Mouse (Mus musculus): ENCODE results near the gene Creb3. TPM values are rescaled to one million over a fixed set of nuclear protein-coding genes. Genes with fewer than 3 reads are reported as not detected.
"Not testable (repeated sequence)": the region's sequence is repeated elsewhere in the genome, so short reads cannot be mapped to it uniquely, and the experiment has no call there.

The Creb3 gene
- polyA plus RNA-seq, 1 experiment = 52.4 TPM

GRCm38 (mm10) chr4:43547160-43547559 is 15.0 kb upstream of the Creb3 start:
- no peaks in the 10 kb centered on the region for H3K27me3 ChIP-seq (ENCODE audit: control insufficient read depth, insufficient read depth, insufficient read length)
- H3K79me2 ChIP-seq (ENCODE audit: control insufficient read depth, insufficient read depth) = no peaks in the 10 kb centered on the region
- no peak overlapping the region for H3K4me3 ChIP-seq (ENCODE audit: insufficient read depth, poor library complexity, severe bottlenecking)
- H3K36me3 ChIP-seq (ENCODE audit: control insufficient read depth, insufficient read depth) = peaks cover 99% of the 10 kb centered on the region
- TF ChIP-seq USF1 (IDR thresholded peaks at IDR 0.05; ENCODE audit: low read depth) (no peak), FOSL1 (IDR thresholded peaks at IDR 0.05; ENCODE audit: insufficient read depth, low read length, poor library complexity, severe bottlenecking) (no peak), MYOG (IDR thresholded peaks at IDR 0.05; ENCODE audit: control insufficient read depth, extremely low read depth, insufficient read length) (no peak), CEBPB (IDR thresholded peaks at IDR 0.05; ENCODE audit: low read depth) (no peak), CTCF (IDR thresholded peaks at IDR 0.05; ENCODE audit: control insufficient read depth, insufficient read depth, insufficient read length) (no peak), MYOD1 (IDR thresholded peaks at IDR 0.05; ENCODE audit: control insufficient read depth, insufficient read length, low read depth) (no peak), MAX (IDR thresholded peaks at IDR 0.05) (no peak)
- H3ac ChIP-seq (ENCODE audit: control insufficient read depth, insufficient read length, low read depth) = no peak overlapping the region
- no peaks in the 10 kb centered on the region for H3K79me3 ChIP-seq (ENCODE audit: low read depth)

DNA sequence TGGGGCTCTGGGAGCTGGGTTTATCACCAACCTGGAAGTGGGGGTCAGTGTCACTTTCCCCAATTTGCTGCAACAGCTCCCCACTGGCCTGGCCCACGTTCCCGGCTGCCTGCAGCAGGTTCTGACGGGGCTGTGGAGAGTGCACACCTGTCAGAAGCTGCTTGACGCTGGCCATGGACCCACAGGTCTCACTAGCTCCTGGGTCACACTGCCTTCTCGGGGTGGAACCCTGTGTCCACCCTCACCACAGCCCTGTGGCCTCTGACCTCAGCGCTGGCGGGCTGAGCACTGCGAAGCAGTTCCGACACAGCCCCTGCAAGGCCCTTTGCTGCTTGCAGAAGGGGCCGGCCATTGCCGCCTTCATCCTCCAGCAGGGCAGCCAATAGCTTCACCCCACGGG is 13.1 kb upstream of the Creb3 start:
- TF ChIP-seq MAX (IDR thresholded peaks at IDR 0.05) = no peak
- TF ChIP-seq CTCF (IDR thresholded peaks at IDR 0.05; ENCODE audit: control insufficient read depth, insufficient read depth, insufficient read length) = no peak
- TF ChIP-seq FOSL1 (IDR thresholded peaks at IDR 0.05; ENCODE audit: insufficient read depth, low read length, poor library complexity, severe bottlenecking) = no peak
- TF ChIP-seq MYOD1 (IDR thresholded peaks at IDR 0.05; ENCODE audit: control insufficient read depth, insufficient read length, low read depth) = no peak
- TF ChIP-seq MYOG (IDR thresholded peaks at IDR 0.05; ENCODE audit: control insufficient read depth, extremely low read depth, insufficient read length) = no peak
- TF ChIP-seq USF1 (IDR thresholded peaks at IDR 0.05; ENCODE audit: low read depth) = no peak
- no peak for TF ChIP-seq CEBPB (IDR thresholded peaks at IDR 0.05; ENCODE audit: low read depth)
- Histone ChIP-seq H3ac (ENCODE audit: control insufficient read depth, insufficient read length, low read depth) (no peak overlapping the region), H3K79me3 (ENCODE audit: low read depth) (no peaks in the 10 kb centered on the region), H3K79me2 (ENCODE audit: control insufficient read depth, insufficient read depth) (no peaks in the 10 kb centered on the region), H3K4me3 (ENCODE audit: insufficient read depth, poor library complexity, severe bottlenecking) (no peak overlapping the region), H3K27me3 (ENCODE audit: control insufficient read depth, insufficient read depth, insufficient read length) (no peaks in the 10 kb centered on the region), H3K36me3 (ENCODE audit: control insufficient read depth, insufficient read depth) (peaks cover 99% of the 10 kb centered on the region)

- not testable (repeated sequence) for H3K4me3 ChIP-seq (ENCODE audit: insufficient read depth, poor library complexity, severe bottlenecking); H3K27me3 ChIP-seq (ENCODE audit: control insufficient read depth, insufficient read depth, insufficient read length); H3ac ChIP-seq (ENCODE audit: control insufficient read depth, insufficient read length, low read depth)
- H3K36me3 ChIP-seq (ENCODE audit: control insufficient read depth, insufficient read depth) = peaks cover 99% of the 10 kb centered on the region
- peaks cover 18% of the 10 kb centered on the region for H3K79me3 ChIP-seq (ENCODE audit: low read depth)
- H3K79me2 ChIP-seq (ENCODE audit: control insufficient read depth, insufficient read depth) = peaks cover 22% of the 10 kb centered on the region
Measured at GRCm38 (mm10) chr4:43551854-43552253, 10.3 kb upstream of the Creb3 start.

DNA sequence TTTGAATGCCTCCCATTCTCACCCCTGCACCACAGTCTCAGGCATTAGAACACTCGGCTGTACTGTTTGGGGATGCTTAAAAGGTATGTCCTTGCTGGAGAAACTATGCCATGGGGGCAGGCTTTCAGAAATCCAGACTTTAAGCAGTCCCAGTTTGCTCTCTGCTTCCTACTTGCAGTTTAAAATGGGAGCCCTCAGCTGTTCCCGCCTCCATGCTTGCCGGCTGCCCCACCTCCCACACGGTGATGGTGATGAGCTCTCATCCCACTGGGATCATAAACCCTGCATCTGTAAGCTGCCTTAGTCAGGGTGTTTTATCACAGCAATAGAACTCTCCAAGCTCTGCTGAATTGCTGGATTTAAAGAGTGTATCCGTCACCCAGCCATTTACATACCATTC is 9.7 kb upstream of the Creb3 start:
- peaks cover 99% of the 10 kb centered on the region for H3K36me3 ChIP-seq (ENCODE audit: control insufficient read depth, insufficient read depth)
- TF ChIP-seq MYOG (IDR thresholded peaks at IDR 0.05; ENCODE audit: control insufficient read depth, extremely low read depth, insufficient read length) = no peak
- no peak for TF ChIP-seq CTCF (IDR thresholded peaks at IDR 0.05; ENCODE audit: control insufficient read depth, insufficient read depth, insufficient read length)
- no peak for TF ChIP-seq USF1 (IDR thresholded peaks at IDR 0.05; ENCODE audit: low read depth)
- TF ChIP-seq MYOD1 (IDR thresholded peaks at IDR 0.05; ENCODE audit: control insufficient read depth, insufficient read length, low read depth) = no peak
- no peak for TF ChIP-seq MAX (IDR thresholded peaks at IDR 0.05)
- TF ChIP-seq CEBPB (IDR thresholded peaks at IDR 0.05; ENCODE audit: low read depth) = no peak
- no peak for TF ChIP-seq FOSL1 (IDR thresholded peaks at IDR 0.05; ENCODE audit: insufficient read depth, low read length, poor library complexity, severe bottlenecking)
- no peak overlapping the region for H3K4me3 ChIP-seq (ENCODE audit: insufficient read depth, poor library complexity, severe bottlenecking)
- peaks cover 24% of the 10 kb centered on the region for H3K79me3 ChIP-seq (ENCODE audit: low read depth)
- H3K27me3 ChIP-seq (ENCODE audit: control insufficient read depth, insufficient read depth, insufficient read length) = no peaks in the 10 kb centered on the region
- no peak overlapping the region for H3ac ChIP-seq (ENCODE audit: control insufficient read depth, insufficient read length, low read depth)
- peaks cover 27% of the 10 kb centered on the region for H3K79me2 ChIP-seq (ENCODE audit: control insufficient read depth, insufficient read depth)

GRCm38 (mm10) chr4:43553891-43554290 is 8.2 kb upstream of the Creb3 start:
- Histone ChIP-seq H3K79me2 (ENCODE audit: control insufficient read depth, insufficient read depth) (peaks cover 42% of the 10 kb centered on the region), H3ac (ENCODE audit: control insufficient read depth, insufficient read length, low read depth) (no peak overlapping the region), H3K79me3 (ENCODE audit: low read depth) (peaks cover 33% of the 10 kb centered on the region), H3K4me3 (ENCODE audit: insufficient read depth, poor library complexity, severe bottlenecking) (no peak overlapping the region), H3K36me3 (ENCODE audit: control insufficient read depth, insufficient read depth) (peaks cover 84% of the 10 kb centered on the region), H3K27me3 (ENCODE audit: control insufficient read depth, insufficient read depth, insufficient read length) (no peaks in the 10 kb centered on the region)
- TF ChIP-seq CEBPB (IDR thresholded peaks at IDR 0.05; ENCODE audit: low read depth) (no peak), MYOD1 (IDR thresholded peaks at IDR 0.05; ENCODE audit: control insufficient read depth, insufficient read length, low read depth) (no peak), MYOG (IDR thresholded peaks at IDR 0.05; ENCODE audit: control insufficient read depth, extremely low read depth, insufficient read length) (no peak), USF1 (IDR thresholded peaks at IDR 0.05; ENCODE audit: low read depth) (no peak), FOSL1 (IDR thresholded peaks at IDR 0.05; ENCODE audit: insufficient read depth, low read length, poor library complexity, severe bottlenecking) (no peak), MAX (IDR thresholded peaks at IDR 0.05) (no peak), CTCF (IDR thresholded peaks at IDR 0.05; ENCODE audit: control insufficient read depth, insufficient read depth, insufficient read length) (no peak)

- TF ChIP-seq MAX (IDR thresholded peaks at IDR 0.05) = no peak
- Histone ChIP-seq H3K79me2 (ENCODE audit: control insufficient read depth, insufficient read depth) (peaks cover 62% of the 10 kb centered on the region), H3K27me3 (ENCODE audit: control insufficient read depth, insufficient read depth, insufficient read length) (no peaks in the 10 kb centered on the region), H3K79me3 (ENCODE audit: low read depth) (peaks cover 49% of the 10 kb centered on the region), H3K4me3 (ENCODE audit: insufficient read depth, poor library complexity, severe bottlenecking) (no peak overlapping the region), H3K36me3 (ENCODE audit: control insufficient read depth, insufficient read depth) (peaks cover 64% of the 10 kb centered on the region), H3ac (ENCODE audit: control insufficient read depth, insufficient read length, low read depth) (no peak overlapping the region)
Measured at GRCm38 (mm10) chr4:43555926-43556325, 6.2 kb upstream of the Creb3 start.
